Mouse (Mus musculus) CD8-positive naive resting alpha-beta T cell, adult 2 months (primary cell): ENCODE measurements around the gene E4f1.
A peak's percentile ranks its signal among the peaks of the same experiment; 100 is the strongest.

ENCODE experiments used
- DNase-seq, 2 experiments: peaks; one replicate each; pipeline ENCODE4 v3.0.0; 2022; ENCODE audit warnings: low read depth in 2 of 2, low spot score in 2 of 2

E4f1 gene

GRCm38 (mm10) chr17:24469910-24470602 lies at the start of gene E4f1, which contains the start of gene Pgp:
TSS of gene E4f1 (minus strand) at chr17:24470313.
TSS of gene Pgp (plus strand) at chr17:24470392.
- peak; percentile 95 to 96 for DNase-seq

DNA sequence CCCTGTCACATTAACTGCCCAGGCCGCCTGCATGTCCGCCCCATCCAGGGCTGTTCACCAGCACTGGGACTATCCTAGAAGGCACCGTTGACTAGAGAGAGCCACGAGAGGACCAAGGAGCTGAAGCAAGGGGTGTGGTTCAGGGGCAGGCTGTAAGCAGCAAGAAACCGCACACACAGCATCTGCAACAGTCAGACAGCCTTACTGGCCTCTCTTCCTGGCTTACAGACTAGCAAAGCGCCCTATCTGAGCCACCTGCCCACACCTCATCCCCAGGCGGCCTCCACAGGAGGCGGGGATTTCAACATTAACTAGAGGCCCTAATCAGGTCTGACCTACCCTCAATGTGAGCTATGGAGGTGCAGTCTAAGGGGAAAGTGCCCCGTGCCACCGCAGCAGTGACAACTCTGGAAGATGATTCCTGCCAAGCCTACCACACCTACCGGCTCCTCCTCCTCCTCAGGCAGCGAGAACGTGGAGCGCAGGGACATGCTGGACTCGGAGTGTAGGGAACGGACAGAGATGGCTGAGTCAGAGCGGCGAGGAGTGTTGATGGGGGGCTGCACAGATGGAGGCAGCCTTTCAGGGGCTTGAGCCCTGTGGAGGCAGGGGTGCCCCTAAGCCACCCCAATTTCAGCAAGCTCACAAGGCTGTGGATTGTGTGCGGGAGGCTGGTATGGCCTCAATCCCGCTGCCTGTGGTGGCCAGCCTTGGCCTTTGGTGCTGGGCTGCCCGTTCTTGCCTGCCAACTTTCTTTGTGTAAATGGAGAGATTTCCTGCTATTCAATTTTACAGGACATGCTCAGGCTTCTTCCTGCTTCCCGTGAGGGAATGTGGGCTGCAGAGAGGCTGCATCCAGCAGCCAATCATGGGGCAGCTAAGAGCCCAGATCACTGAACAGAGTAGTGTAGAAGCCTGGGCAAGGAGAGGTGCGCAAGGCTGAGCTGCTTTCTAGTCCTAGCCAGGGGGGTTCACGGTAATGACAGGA lies 44.5 kb upstream of the E4f1 start:
- DNase-seq = no peak

DNA sequence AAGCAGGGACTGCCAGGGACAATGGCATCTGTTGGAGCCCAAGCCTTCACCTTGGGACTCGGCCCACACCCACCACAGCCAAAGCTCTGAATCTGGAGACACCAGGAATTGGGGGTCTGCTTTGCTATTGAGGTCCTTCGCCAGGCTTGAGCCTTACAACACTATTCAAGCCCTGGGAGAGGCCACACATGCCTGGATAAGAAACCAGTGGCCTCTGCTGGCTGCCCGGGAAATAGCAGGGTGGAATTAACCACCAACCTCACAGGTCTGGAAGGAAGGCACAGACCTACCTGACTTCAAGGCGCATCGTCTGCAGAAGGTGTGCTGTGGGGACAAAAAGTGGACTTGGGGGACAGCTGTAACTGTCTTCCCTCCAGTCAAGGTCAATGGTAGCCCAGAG lies 43.5 kb upstream of the E4f1 start:
- no peak for DNase-seq

DNA sequence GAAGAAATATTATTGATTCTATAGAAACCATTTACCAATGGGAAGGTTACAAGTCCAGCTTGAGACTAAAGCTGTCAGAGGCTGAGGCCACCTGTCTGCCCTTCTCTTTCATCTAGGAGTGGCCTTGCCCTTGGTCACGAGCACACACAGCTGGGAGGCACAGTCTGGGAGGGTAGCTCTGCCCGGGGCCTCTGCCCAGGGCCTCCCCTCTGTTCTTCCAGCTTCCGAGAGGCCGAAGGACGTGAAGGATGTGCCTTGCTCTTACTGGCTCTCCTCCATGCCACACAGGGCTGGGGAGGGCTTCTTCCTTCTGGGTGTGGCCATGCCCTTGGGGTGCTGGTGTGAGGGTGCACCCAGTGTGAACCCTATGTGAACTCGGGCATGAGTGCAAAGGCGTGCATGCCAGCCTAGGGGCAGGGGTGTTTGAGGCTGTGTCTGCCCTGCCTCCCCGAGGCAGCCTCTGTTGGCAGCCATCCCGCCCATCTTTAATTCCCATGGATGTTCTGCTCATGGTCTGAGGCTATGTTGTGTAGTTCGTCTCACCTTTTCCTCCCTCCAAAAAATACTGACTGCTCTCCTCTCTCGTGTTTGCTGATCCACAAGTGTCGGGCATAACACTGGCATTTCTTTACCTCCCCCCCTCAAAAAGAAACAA lies 37.8 kb upstream of the E4f1 start:
- DNase-seq = no peak

DNA sequence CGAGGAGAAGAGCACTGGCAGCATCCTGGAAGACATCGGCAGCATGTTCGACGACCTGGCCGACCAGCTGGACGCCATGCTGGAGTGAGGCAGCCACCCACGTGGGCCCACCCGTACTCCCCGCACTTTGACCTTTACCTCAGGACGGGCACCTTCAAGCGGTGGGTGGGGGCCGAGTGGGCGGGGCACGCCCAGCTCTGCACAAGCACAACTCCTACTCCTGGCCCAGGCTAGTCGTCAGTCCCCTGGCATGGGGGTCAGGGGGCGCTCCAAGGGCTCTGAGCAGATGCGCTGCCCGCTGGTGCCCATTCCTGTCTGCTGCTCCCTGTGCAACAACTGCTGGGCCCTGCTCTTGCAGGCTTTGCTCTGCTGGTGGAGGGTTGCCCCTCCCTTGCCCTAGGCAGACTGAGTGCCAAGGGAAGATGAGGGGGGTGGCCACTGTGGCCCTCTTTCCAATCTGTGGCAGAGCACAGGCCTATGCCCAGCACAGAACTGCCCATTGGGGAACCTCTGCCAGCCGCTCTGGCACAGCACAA lies 37.1 kb upstream of the E4f1 start:
- no peak for DNase-seq

DNA sequence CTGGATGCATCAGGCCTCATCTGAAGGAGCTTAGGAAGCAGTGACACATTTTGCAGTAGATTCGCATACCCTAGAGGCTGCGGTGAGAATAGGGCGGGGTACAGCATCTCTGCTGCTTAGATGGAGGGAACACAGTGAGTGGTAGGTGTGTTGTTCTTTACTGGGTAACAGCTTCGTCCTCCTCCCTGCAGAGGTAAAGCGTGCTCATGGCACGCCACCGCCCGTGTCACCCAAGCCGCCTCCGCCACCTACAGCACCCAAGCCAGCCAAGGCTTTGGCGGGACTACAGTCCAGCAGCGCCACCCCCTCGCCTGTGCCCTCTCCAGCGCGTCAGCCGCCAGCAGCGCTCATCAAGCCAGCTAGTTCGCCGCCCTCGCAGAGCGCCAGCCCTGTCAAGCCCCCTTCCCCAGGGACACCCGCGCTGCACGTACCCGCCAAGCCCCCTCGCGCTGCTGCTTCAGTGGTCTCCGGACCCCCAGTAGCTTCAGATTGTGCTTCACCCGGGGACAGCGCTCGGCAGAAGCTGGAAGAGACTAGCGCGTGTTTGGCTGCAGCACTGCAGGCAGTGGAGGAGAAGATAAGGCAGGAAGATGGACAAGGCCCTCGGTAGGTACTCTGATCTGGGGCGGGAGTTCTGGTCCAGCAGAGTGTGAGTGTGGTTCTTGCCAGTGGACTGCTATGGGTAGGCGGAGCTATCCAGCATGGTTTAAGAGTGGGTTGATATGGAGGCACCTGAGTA lies 36.4 kb upstream of the E4f1 start:
- no peak for DNase-seq

DNA sequence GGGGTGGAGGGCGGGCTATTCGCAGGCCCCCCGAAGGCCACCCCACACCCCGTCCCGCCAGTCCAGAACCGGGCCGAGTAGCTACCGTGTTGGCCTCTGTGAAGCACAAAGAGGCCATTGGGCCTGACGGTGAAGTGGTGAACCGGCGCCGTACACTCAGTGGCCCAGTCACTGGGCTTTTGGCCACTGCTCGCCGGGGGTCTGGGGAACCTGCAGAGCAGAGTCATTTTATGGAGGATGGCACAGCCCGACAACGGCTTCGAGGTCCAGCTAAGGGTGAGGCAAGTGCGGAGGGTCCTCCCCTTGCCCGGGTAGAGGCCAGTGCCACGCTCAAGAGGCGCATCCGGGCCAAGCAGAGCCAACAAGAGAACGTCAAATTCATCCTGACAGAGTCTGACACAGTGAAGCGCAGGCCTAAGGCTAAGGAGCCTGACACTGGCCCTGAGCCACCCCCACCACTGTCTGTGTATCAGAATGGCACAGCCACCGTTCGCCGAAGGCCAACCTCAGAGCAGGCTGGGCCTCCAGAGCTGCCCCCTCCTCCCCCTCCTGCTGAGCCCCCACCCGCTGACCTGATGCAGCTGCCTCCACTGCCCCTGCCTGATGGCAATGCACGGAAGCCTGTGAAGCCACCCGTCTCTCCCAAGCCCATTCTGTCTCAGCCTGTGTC lies 35.3 kb upstream of the E4f1 start:
- DNase-seq = no peak

DNA sequence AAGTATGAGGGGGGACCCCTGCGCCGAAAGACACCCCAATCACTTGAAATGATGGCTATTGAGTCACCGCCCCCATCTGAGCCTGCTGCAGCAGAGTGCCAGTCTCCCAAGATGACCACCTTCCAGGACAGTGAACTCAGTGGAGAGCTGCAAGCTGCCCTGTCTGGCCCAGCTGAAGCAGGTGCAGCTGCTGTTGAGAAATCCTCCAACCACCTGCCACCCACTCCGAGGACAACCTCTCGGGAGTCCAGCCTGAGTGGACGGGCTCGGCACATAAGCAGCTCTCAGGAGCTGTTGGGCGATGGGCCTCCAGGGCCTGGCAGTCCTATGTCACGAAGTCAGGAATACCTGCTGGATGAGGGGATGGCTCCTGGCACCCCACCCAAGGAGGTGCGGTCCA lies 34.0 kb upstream of the E4f1 start:
- DNase-seq = no peak

GRCm38 (mm10) chr17:24502208-24502607 lies 32.1 kb upstream of the E4f1 start:
- DNase-seq = no peak

- no peak for DNase-seq
These were observed 25.9 kb upstream of the E4f1 start for GRCm38 (mm10) chr17:24496026-24496425.

GRCm38 (mm10) chr17:24495443-24495842 lies 25.3 kb upstream of the E4f1 start:
- DNase-seq = no peak

DNA sequence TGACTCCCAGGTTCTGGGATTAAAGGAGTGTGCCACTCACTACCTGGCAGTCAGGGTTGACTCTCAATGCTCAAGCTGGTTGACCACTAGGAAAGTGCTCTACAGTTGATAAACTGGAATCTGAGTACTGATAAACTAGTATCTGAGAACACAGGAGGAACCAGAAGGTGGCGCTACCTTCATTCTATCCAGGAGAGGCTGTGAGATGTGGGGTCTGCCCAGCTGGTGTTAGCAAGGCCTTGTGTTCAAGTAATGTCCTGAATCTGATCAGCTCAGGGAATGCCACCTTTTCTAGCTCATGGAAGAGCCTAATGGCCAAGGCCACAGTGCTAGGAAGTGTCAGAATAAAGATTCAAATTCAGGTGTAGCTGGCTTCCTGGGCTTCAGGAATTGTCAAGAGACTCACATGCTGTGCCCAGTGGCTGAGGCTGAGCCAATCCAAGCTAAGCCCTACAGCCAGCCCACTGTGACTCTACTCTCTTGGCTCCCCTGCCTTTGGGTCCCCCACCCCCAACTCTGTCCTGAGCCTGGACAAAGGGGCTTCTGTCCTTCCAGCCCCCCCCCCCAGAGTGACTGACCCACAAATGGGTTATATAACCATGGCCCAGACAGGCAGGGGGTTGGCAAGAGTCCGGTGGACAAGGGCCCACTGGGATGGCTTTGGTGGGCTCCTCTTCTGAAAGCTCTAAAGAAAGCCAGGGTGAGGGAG lies 24.7 kb upstream of the E4f1 start:
- DNase-seq = peak; percentile 33 to 52

- DNase-seq = no peak
These were observed 20.3 kb upstream of the E4f1 start for GRCm38 (mm10) chr17:24490399-24490798.

DNA sequence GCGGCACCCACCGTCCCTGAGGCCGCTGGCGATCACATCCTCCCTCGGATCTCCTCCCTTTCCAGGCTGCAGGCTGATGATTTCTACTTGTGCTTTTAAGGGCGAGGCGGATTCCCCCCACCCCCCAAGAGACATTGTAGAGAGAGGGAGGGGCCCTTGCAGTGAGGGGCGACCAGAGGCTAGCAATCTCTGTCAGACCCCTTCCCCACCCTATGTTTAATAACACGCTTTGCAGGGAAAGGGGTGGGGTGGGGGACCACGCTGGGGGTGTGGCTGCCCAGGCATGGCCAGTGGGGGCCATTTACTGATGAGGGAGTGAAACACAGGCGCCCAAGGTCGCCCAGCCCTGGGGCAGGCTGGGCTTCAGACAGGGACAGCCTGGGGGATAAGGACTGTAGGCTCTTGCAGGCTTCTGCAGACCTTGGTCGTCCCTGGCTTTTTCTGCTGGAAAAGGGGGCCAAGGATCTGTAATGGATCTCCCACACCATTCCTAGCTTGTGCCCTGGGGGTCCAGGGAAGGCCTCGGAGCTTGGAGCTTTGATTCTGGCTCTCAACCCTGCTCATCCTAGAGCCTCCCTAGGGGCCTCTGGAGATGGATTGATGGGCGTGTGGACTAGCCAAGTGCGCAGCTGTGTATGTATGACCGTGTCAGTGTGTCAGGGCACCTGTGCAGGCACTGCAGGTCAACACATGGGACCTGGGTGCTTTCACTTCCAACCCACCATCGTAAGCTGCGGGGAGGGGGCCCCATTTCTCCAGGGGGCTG lies 19.3 kb upstream of the E4f1 start:
- no peak for DNase-seq

GRCm38 (mm10) chr17:24488662-24489264 lies 18.6 kb upstream of the E4f1 start:
- DNase-seq = no peak

DNA sequence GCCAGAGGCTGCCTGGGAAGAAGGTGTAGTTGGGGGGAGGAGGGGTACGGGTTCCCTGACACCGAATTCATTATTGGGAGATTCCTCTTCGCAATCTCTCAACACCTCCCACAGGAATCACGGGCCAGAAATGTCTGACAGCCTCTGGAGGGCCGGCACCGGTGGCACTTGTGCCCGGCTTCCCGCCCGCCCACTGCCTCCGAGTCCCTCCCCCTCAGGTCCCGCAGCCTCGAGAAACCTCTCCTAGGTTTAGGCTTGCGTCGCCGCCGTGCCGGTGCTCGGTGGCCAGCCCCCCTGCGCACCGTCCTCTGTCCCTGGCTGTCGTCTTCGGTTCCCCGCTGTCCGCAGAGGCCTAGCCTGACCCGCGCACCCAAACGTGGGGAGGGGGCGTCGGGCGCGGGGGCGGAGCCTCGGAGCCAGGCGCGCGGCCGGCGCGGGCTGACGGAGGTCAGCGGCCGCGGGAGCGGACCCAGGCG lies 18.1 kb upstream of the E4f1 start, which contains the start of gene Caskin1:
Caskin1 (plus strand) TSS at position 416 of the 476 bp plus-strand sequence.
- DNase-seq = no peak

GRCm38 (mm10) chr17:24485090-24485860 lies 15.2 kb upstream of the E4f1 start:
- DNase-seq = no peak
